Mouse (Mus musculus) ES-Bruce4 (cell line): ENCODE data around the gene Pglyrp1. TPM values are rescaled to one million over a fixed set of nuclear protein-coding genes. Genes with fewer than 3 reads are reported as not detected.

Experiments used
- H3K27ac ChIP-seq: 2 replicates; pipeline ENCODE4 v1.5.1; 2012; ENCODE audit warnings: low read length, inconsistent platforms; ENCODE audit not compliant: insufficient read depth
- H3K27me3 ChIP-seq: 2 replicates; pipeline ENCODE4 v1.6.1; 2012; ENCODE audit warnings: mild to moderate bottlenecking, low read length, inconsistent platforms; ENCODE audit not compliant: control insufficient read depth, poor library complexity, insufficient read depth, severe bottlenecking
- H3K36me3 ChIP-seq: 2 replicates; pipeline ENCODE4 v1.6.1; 2012; ENCODE audit warnings: inconsistent platforms, mild to moderate bottlenecking, low read length, moderate library complexity; ENCODE audit not compliant: control insufficient read depth, poor library complexity, insufficient read depth, severe bottlenecking
- H3K4me1 ChIP-seq: one replicate; pipeline ENCODE4 v1.8.1; 2011; ENCODE audit warnings: low read length; ENCODE audit not compliant: control insufficient read depth, insufficient read depth
- H3K4me3 ChIP-seq: 2 replicates; pipeline ENCODE4 v1.5.1; 2011; ENCODE audit warnings: low read depth, mild to moderate bottlenecking, low read length
- H3K9ac ChIP-seq: 2 replicates; pipeline ENCODE4 v1.6.1; 2012; ENCODE audit warnings: low read depth, mild to moderate bottlenecking, inconsistent platforms; ENCODE audit not compliant: poor library complexity, severe bottlenecking
- H3K9me3 ChIP-seq: replicated peaks from 2 replicates; pipeline ENCODE4 v1.6.1; 2012; ENCODE audit warnings: mild to moderate bottlenecking, low read length, inconsistent platforms; ENCODE audit not compliant: control insufficient read depth, poor library complexity, insufficient read depth, severe bottlenecking
- CTCF ChIP-seq: IDR thresholded peaks from one replicate; pipeline ENCODE4 v1.8.1; 2011; ENCODE audit warnings: low read depth, low read length
- EP300 ChIP-seq: IDR thresholded peaks from 2 replicates; pipeline ENCODE4 v1.6.1; 2011; ENCODE audit warnings: low read depth, low read length; ENCODE audit not compliant: insufficient read depth
- POLR2A ChIP-seq: IDR thresholded peaks from one replicate; pipeline ENCODE4 v1.8.1; 2011; ENCODE audit warnings: low read length; ENCODE audit not compliant: insufficient read depth
- polyA plus RNA-seq: library from polyadenylated mRNA; stranded (reverse); fragments of >200 nt; gene quantifications from 2 replicates; pipeline ENCODE4 v1.2.4, GENCODE M21; 2011; ENCODE audit warnings: low read depth; ENCODE audit not compliant: missing spikeins, insufficient read depth, insufficient read length

Pglyrp1 gene
- polyA plus RNA-seq, 1 experiment = 1.8 TPM

DNA sequence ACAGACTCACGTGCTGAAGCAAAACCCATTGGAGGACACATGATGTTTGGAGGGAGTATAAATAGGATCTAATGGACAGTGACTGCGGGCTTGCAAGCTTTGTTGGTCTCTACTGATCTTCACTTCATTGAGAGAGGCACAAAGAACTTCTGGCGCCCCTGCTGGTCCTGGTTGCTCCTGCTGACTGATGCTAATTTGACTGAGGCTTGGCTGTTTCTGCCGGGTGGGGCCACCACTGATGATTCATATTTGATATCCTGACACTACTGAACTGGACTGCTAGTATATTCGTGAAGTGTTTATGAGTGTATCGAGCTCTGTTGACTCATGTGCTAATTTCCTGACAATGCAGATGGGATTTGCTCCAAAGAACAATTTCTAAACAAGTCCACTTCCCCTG is 8.3 kb upstream of the Pglyrp1 start:
- Histone ChIP-seq H3K36me3 (no peaks in the 10 kb centered on the region), H3K9me3 (peaks cover 2% of the 10 kb centered on the region; the same call in 1 of the 2 replicates), H3K4me3 (no peak overlapping the region), H3K27me3 (no peaks in the 10 kb centered on the region), H3K27ac (no peak overlapping the region), H3K4me1 (peaks cover 3% of the 10 kb centered on the region), H3K9ac (no peak overlapping the region)
- TF ChIP-seq CTCF = no peak
- TF ChIP-seq POLR2A = no peak
- TF ChIP-seq EP300 = no peak

DNA sequence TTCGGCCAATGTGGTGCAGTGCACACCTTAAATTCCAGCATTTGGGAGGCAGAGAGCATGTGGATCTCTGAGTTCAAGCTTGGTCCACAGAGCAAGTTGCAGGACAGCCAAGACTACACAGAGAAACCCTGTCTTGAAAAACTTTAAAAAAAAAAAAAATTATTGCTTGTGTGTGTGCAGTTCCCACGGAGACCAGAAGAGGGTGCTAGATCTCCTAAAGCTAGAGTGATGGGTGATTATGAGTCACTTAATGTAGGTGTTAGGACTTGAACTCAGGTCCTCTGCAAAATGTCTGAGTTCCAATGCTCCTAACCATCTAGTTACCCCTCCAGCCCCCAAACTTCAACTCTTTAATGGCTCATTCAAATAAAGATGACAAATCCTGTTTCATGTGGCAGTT is 2.6 kb upstream of the Pglyrp1 start:
- no peaks in the 10 kb centered on the region for H3K36me3 ChIP-seq
- no peaks in the 10 kb centered on the region for H3K27me3 ChIP-seq
- H3K9ac ChIP-seq = no peak overlapping the region
- H3K27ac ChIP-seq = no peak overlapping the region
- H3K4me3 ChIP-seq = no peak overlapping the region
- peaks cover 8% of the 10 kb centered on the region for H3K9me3 ChIP-seq
- H3K4me1 ChIP-seq = no peaks in the 10 kb centered on the region
- TF ChIP-seq EP300 (no peak), CTCF (no peak), POLR2A (no peak)

DNA sequence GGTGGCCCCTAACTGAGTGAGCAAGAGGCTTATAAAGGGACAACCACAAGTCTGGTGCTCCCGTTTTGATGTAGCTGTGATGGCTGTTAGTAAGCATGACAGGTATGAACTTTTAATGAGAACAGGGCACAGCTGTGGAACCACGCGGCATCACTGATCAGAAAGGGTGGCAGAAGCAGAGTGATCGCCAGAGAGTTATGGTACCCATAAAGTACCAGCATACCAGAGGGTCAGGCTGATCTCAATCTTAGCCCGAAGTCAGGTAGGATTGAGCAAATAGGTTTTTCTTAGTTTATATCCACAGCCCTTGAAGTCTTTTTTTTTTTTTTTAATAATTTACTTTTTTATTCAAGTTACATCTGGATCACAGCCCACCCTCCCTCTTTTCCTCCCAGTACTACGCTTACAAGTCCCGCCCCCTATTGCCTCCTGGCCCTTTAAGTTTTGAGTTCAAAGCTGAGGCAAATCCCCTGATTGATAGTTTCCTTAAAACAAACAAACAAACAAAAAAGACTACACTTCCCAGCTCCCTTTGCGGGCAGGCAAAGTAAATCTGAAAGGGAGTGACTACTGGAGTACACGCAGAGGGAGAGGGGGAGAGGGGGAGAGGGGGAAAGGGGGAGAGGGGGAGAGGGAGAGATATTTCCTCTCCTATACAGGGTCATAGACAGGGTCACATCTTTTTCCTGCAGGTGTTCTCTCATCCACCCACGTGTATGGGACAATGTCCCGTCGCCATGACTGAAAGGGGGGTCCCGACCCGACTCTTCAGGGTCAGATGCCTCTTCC is 1.1 kb downstream of the Pglyrp1 start:
- H3K9ac ChIP-seq = 0 out of 2 replicates have a peak overlapping the region, but pooled peaks have one; percentile 1
- H3K9me3 ChIP-seq = peaks cover 8% of the 10 kb centered on the region
- H3K4me3 ChIP-seq = peak overlapping the region; percentile 41
- H3K36me3 ChIP-seq = no peaks in the 10 kb centered on the region
- H3K27ac ChIP-seq = no peak overlapping the region
- TF ChIP-seq CTCF (no peak), EP300 (no peak), POLR2A (no peak)
- H3K27me3 ChIP-seq = no peaks in the 10 kb centered on the region
- no peaks in the 10 kb centered on the region for H3K4me1 ChIP-seq

DNA sequence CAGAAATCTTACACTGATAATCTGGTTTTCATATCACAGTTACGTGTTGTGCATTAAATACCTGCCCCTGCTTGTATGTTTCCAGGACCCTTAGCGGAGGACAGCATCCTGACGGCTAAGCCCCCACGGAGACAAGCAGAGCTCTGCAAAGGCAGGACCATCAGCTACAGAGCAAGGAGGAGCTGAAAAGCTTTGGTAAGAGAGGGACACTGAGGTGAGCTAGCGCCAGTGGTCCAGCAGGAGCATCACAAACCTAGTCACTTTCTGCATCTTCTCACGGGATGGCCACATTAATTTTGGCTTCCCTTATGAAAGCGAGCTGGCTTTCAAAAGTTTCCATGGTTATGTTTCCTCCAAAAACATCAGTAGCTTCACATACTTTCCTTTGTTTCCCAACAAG is 1.7 kb downstream of the Pglyrp1 start:
- 0 out of 2 replicates have a peak overlapping the region, but pooled peaks have one; percentile 1 for H3K9ac ChIP-seq
- no peaks in the 10 kb centered on the region for H3K27me3 ChIP-seq
- no peaks in the 10 kb centered on the region for H3K36me3 ChIP-seq
- no peak overlapping the region for H3K27ac ChIP-seq
- peaks cover 8% of the 10 kb centered on the region for H3K9me3 ChIP-seq
- H3K4me1 ChIP-seq = no peaks in the 10 kb centered on the region
- H3K4me3 ChIP-seq = peak overlapping the region; percentile 41
- TF ChIP-seq EP300 = no peak
- no peak for TF ChIP-seq POLR2A
- no peak for TF ChIP-seq CTCF

DNA sequence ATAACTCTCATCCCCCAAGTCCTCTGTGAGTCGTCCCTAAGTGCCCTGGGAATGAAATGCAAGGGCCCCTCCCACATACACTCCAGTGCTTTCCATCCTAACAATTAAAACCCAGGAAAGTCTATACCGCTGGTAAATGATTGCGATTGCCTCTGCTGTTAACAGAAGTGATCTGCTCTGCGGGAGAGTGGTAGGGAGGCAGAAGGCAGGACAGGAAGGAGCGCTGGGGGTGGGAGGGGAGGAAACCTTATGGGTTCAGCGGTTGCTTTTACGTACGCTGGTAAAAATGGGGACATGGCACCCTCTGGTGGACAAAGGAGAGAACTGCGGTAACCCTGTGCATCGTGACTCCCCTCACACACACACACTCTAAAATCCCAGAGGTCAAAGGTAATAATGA is 2.1 kb downstream of the Pglyrp1 start:
- 0 out of 2 replicates have a peak overlapping the region, but pooled peaks have one; percentile 1 for H3K9ac ChIP-seq

DNA sequence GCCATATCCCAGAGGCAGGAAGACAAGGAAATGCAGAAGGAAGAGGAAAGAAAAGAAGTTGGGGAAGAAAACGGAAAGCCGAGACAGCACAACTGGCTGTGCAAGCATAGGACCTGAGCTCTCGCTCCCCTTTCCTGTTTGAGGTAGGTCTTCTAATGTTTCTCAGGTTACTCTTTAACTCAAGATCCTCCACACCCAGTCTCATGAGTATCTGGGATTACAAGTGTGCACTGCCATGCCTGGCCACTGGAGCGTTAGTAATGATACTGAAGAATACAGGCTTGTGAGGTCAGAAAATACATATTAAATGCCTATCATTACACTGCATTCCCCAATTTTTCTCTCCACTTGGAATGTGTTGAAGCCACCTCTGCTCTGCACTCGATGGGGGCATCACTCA is 4.2 kb downstream of the Pglyrp1 start:
- TF ChIP-seq CTCF (no peak), EP300 (no peak), POLR2A (no peak)
- H3K9ac ChIP-seq = no peak overlapping the region
- no peaks in the 10 kb centered on the region for H3K36me3 ChIP-seq
- H3K4me1 ChIP-seq = no peaks in the 10 kb centered on the region
- no peak overlapping the region for H3K27ac ChIP-seq
- H3K9me3 ChIP-seq = no peaks in the 10 kb centered on the region
- no peaks in the 10 kb centered on the region for H3K27me3 ChIP-seq
- H3K4me3 ChIP-seq = no peak overlapping the region

More for the DNA sequence above, 2.1 kb downstream of the Pglyrp1 start:
- Histone ChIP-seq H3K27ac (no peak overlapping the region), H3K4me1 (no peaks in the 10 kb centered on the region), H3K27me3 (no peaks in the 10 kb centered on the region), H3K36me3 (no peaks in the 10 kb centered on the region), H3K4me3 (no peak overlapping the region), H3K9me3 (peaks cover 4% of the 10 kb centered on the region)
- TF ChIP-seq CTCF (peak; percentile 94), POLR2A (no peak), EP300 (0 out of 2 replicates have a peak, but pooled peaks have one; percentile 51)
